Mouse (Mus musculus) thymus, postnatal 25 days (tissue): ENCODE results near the gene Cetn4.

ENCODE experiments used
- DNase-seq: peaks from one replicate; pipeline ENCODE4 v3.0.0; 2022

Cetn4 gene

GRCm38 (mm10) chr3:37312370-37312941 is at the start of gene Cetn4, which contains the start of gene Bbs12:
Cetn4 (minus strand) TSS chr3:37312708.
Bbs12 (plus strand) TSS chr3:37312554.
- DNase-seq = peak; percentile 99

- DNase-seq = no peak
Measured at GRCm38 (mm10) chr3:37360729-37361128, 48.2 kb upstream of the Cetn4 start.

DNA sequence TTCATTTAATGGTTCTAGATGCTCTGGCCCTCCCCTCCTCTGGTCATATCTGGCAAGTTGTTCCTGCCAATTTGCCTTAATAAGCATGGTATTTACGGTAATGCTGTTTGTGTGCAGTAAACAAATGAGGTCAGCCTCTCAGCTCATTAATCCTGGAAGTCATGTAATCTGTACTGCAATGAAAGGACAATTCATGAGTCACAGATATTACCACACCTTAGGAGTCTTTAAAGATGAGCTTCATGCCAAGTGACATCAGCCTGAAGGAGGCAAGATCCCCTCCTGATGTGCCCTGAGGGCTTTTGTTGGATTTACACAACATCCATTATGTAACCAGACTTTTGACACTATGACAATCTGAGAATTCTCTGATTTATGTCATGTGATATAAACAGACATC is 42.2 kb upstream of the Cetn4 start:
- no peak for DNase-seq

- no peak for DNase-seq
Measured at GRCm38 (mm10) chr3:37353951-37354481, 41.5 kb upstream of the Cetn4 start.

GRCm38 (mm10) chr3:37350386-37350785 is 37.9 kb upstream of the Cetn4 start:
- no peak for DNase-seq

DNA sequence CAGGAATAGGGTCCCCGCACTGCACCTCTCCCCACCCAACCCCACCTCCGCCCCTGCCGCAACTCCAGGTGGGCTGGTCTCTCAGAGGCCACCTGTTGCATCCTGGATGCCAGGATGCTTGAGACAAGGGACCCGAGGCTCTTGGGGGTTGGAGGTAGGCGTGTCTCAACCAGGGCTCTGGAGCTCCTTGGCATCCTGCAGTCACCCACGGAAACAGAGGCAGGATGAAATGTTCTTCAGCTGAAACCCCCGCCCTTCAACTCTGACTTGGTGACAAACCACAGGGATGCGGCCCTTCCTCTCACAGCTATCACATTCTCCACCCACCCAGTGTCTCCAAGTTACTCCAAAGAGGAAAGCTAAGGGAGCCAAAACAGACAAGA is 36.6 kb upstream of the Cetn4 start:
- DNase-seq = peak; percentile 3

DNA sequence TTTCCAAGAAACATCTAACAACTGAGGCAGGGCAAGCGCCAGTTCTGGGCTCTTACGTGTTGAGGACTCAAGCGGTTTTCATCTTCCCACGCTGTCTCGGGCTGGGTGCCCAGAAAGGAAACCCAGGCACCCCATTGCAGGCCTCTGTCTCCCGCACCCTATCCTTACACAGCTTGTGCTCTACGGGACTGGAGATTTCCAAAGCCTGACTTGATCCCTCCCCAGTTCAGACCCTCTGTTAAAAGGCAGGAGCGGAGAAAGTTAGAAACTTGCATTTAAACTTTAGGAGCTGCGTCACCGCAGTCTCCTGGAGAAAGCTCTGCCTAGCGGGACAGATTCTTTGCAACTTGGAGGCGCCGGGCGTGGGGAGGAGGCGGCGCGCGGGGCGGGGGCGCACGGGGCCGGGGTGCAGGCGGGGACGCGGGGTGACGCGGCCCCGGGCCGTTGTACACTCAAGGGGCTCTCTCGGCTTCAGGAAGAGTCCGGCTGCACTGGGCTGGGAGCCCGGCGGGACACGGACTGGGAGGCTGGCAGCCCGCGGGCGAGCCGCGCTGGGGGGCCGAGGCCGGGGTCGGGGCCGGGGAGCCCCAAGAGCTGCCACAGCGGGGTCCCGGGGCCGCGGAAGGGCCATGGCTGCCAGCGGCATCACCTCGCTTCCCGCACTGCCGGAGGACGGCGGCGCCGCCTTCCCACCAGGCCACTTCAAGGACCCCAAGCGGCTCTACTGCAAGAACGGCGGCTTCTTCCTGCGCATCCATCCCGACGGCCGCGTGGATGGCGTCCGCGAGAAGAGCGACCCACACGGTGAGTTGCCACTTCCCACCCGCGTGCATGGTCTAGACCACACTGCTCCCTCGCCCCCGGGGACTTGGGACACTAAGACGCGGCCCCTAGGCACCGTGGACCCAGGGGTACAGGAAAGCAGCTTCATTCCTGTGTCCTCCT is 36.0 kb upstream of the Cetn4 start, which contains the start of gene Fgf2:
Fgf2 (plus strand) TSS at position 126 of the 945 bp plus-strand sequence.
- DNase-seq = peak; percentile 19

- no peak for DNase-seq
Measured at GRCm38 (mm10) chr3:37347671-37348070, 35.2 kb upstream of the Cetn4 start.

DNA sequence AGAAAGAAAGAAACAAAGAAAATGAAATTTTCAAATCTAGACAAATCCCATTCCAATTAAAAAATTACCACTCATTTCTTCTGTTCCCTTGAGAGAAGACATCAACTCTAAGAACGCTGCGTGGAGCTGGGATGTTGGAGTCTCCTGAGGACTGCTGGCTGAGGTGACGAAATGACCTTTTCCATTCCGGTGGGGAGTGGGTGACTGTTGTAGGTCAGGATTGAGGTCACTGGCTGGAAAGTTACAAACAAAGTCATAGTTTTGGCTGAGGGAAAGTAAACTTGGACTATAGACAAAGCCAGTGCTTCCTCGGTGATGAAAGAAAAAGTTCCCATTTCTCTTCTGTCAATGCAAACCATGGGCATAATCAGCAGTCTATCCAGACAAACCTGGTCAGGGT is 30.3 kb upstream of the Cetn4 start:
- no peak for DNase-seq

- no peak for DNase-seq
Measured at GRCm38 (mm10) chr3:37341110-37341509, 28.6 kb upstream of the Cetn4 start.

DNA sequence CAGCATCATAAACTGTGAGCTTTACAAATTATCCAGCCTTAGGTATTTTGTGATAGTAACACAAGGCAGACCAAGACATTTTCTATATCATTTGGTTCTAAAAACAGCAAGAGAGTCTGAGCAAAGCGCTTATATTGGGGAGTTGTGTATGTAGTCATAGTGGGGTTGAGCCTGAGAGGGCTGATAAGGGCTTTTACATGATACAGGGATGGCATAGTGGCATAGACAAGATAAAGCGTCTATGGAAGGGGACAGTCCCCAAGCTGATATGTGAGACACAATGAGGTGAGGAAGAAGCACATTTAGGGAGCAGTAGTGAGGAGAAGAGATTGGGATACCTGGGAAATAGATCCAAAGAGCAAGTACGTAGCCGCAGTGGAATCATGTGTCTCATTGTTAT is 21.5 kb upstream of the Cetn4 start:
- no peak for DNase-seq

DNA sequence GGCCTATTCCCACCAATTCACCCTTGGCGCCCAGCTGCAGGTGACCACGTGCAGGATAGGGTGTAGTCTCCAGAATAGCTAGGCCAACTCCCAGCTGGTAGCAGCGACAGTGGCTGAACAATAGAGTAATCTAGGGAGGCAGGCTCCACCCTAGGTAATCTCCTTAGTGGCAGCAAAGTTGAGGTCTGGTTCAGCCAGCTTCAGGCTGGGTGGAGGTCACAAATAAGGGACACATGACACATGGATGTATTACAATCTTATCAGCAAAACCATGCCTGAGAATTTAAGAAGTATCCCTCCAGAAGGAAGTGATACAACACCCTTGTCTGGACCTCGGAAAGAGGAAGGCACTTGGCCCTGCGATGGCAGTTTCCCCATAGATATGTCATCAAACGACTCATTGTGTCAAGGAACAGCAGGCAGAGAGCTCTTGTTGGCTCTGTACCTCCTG is 19.5 kb upstream of the Cetn4 start:
- DNase-seq = no peak

- DNase-seq = no peak
Measured at GRCm38 (mm10) chr3:37329963-37330362, 17.5 kb upstream of the Cetn4 start.

GRCm38 (mm10) chr3:37328489-37328888 is 16.0 kb upstream of the Cetn4 start:
- no peak for DNase-seq

DNA sequence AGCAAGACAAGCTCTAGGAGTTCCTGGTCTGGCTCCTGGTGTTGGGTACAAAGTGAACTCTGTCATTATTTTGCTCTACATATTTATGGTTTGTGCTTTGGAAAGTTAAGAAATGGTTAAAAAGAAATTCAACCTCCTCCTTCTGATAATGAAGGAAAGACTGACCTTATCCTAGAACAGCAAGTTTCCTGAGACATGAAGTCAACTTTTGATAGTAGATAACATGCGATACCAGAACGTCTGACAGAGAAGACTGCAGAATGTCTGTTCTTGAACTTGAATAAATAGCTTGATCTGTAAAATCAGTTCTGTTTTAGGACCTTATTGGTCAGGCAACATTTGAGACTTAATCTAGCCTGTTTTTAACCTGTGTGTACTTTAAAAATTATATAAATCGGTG is 14.1 kb upstream of the Cetn4 start:
- no peak for DNase-seq

DNA sequence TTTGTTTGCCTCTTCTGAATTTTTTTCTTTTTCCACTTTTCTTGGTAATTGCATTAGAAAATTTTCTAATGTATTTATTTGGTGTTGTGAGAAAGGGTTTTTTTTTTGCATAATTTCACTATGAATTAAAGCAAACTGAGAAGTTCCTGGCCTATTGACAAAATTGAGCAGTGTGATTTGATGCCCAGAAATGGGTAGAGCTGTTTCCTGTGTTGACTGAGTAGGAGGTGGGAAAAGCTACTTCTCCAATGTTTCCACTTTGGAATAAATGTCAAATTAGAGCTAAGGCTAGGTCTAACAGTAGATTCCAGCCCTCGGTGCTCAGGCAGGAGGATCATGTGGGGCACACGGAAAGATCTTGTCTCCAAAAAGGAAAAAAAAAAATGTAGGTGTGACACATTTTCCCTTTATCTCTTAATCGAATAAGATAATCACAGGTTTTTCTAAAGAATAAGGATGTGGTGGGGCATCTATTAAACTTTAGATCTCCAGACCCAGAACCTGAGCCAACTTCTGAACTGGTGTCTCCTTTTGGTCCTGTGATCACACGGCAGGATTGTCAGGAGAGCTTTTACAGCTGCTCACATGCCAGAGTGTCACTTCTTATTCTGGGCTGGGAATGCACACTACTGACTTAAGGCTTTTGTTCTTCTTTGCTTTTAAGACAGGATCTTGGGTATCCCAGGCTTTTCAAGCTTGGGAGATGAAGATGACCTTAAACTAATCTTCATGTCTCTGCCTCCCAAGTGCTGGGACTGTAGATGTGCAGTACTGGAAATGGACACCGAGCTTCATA is 13.0 kb upstream of the Cetn4 start:
- DNase-seq = no peak

- DNase-seq = no peak
Measured at GRCm38 (mm10) chr3:37324310-37324709, 11.8 kb upstream of the Cetn4 start.

GRCm38 (mm10) chr3:37316233-37316632 is 3.7 kb upstream of the Cetn4 start:
- DNase-seq = no peak

GRCm38 (mm10) chr3:37313371-37313770 is 863 bp upstream of the Cetn4 start:
- DNase-seq = peak; percentile 14

GRCm38 (mm10) chr3:37311897-37312369 is 575 bp downstream of the Cetn4 start:
- DNase-seq = no peak

DNA sequence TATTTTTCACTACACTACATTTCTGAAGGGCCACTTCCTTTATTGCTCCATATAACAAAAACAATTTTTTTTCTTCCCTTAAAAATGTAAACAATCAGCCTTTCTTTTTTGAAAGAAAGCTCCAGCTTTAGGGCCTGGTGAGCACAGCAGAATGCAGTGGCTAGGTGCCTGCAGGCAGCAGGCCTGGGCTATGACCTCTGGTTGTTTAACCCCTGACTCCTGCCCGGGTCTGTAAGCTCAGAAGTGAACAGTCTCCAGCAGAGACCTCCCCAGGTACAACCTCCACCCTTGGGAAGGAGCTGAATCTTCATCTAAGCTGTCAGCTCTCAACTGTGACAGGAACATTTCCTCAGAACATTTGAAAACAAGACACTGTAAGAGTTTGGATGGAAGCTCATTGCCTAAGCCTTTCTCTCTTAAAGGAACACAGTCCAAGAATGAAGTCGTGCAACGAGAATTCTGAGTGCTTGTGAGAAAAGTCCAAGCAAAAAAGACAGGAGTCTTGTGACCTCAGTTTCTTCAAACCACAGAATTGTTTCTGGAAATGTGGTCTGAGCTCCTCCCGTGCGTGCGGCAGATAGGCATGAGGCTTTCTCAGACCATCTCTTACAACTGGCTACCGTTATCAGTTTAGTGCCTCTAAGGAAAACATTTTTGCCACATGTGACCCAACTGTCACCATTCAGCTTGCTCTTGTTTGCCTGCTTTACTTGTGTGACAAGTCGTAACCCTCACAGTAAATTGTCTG is 8.9 kb downstream of the Cetn4 start:
- DNase-seq = no peak

GRCm38 (mm10) chr3:37302685-37303084 is 9.8 kb downstream of the Cetn4 start:
- DNase-seq = peak; percentile 58
